ENCODE assay signal across 17 mouse cellular contexts in the genomic region with DNA sequence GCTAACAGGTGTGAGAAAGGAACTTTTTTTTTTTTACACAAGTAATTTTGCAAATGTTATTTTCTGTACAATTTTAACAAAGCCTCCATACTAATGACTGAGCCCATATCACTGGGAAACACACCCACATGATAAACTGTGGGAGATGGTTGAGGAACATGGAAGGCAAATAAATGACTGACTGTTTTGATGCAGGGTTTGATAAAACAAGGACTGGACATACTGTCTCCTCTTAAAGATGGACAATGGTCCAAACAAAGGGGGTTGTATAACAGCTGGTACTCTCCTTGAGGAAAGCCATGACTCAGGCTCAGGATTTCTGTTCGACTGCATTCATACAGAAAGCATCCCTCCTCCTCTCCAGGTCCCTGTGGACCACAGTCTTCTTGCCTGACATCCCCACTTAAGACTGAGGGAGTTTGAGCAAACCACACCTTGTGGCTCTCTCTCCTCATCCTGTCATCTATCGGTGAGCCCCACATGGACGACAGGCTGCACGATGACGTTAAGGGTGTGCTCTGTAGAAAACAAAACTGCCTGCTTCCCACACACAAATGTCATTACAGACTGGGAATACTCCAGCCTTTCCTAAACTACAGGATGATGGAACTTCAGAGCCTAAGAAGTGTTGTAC. TPM values are rescaled to one million over a fixed set of nuclear protein-coding genes. Genes with fewer than 3 reads are reported as not detected.
DNase-seq lines count a peak whose midpoint lies in the region; ATAC-seq and TF ChIP-seq lines count a peak whose summit lies in the region.
"Had no signal": no experiment of that assay in that cellular context is flagged by ENCODE, and none has a peak within 500 bp of the region (broad histone marks: within the 10 kb centered on the region; RNA-seq: fewer than 3 reads in every experiment).

No protein-coding gene starts in this region.

- no peaks in the 10 kb centered on the region for H3K9me3 ChIP-seq in heart, postnatal 0 days (replicated peaks; ENCODE audit: control insufficient read depth, low read length)
- H3K9me3 ChIP-seq: forebrain, embryonic 12.5 days; kidney, embryonic 15.5 days; stomach, embryonic 15.5 days had no signal

- TF ChIP-seq CTCF in layer of hippocampus, adult 2 months (conservative IDR thresholded peaks at IDR 0.05) = no peak
- TF ChIP-seq CTCF in heart, postnatal 0 days (IDR thresholded peaks at IDR 0.05; ENCODE audit: low read depth) = no peak

- no peaks in the 10 kb centered on the region for H3K36me3 ChIP-seq in heart, postnatal 0 days (replicated peaks; ENCODE audit: control insufficient read depth, insufficient read depth, low read length)
- H3K36me3 ChIP-seq: forebrain, embryonic 12.5 days; kidney, embryonic 15.5 days; stomach, embryonic 15.5 days had no signal

- no peaks in the 10 kb centered on the region for H3K27me3 ChIP-seq in heart, postnatal 0 days (ENCODE audit: control insufficient read depth, insufficient read depth, low read length)
- H3K27me3 ChIP-seq: forebrain, embryonic 12.5 days; kidney, embryonic 15.5 days; stomach, embryonic 15.5 days had no signal

- peak overlapping the region; percentile 83 for H3K27ac ChIP-seq in layer of hippocampus, adult 2 months
- peak overlapping the region; percentile 84 for H3K27ac ChIP-seq in heart, postnatal 0 days (ENCODE audit: low read depth)
- H3K27ac ChIP-seq: forebrain, embryonic 12.5 days; kidney, embryonic 15.5 days; macrophage; stomach, embryonic 15.5 days had no signal

- peak overlapping the region; percentile 14; the same call in 1 of the 2 replicates for H3K4me3 ChIP-seq in layer of hippocampus, adult 2 months
- H3K4me3 ChIP-seq in heart, postnatal 0 days (ENCODE audit: low read depth, low read length) = no peak overlapping the region
- H3K4me3 ChIP-seq: forebrain, embryonic 12.5 days; kidney, embryonic 15.5 days; stomach, embryonic 15.5 days had no signal

- intact Hi-C loops in heart, postnatal 25 days (cut with DNase I) = loop anchor here (5.0 kb wide), 1 partner anchor 50 kb away; a partner anchor contains a TSS

- DNase-seq in heart, adult 11 months = peak; percentile 95
- DNase-seq in heart, postnatal 25 days (ENCODE audit: low spot score) = no peak
- DNase-seq in layer of hippocampus, adult 2 months (ENCODE audit: low spot score in 2 of 2) = peak; percentile 33 to 46
- DNase-seq in layer of hippocampus, postnatal 10 days (ENCODE audit: low spot score in 2 of 2) = no peak
- DNase-seq in MN1 (ENCODE audit: low spot score) = peak; percentile 54
- DNase-seq in heart, postnatal 0 days (ENCODE audit: low spot score) = no peak
- DNase-seq in T-cell, adult 2 months (ENCODE audit: low spot score) = no peak
- DNase-seq in thymus, postnatal 0 days (ENCODE audit: low spot score) = no peak
- DNase-seq: cerebellum, postnatal 10 days; liver; lung, adult 2 months; right cerebral cortex, postnatal 14 days had no signal

- TF ChIP-seq EP300 in heart, postnatal 0 days (IDR thresholded peaks at IDR 0.05; ENCODE audit: low read depth) = no peak

- no peak overlapping the region for H3K4me2 ChIP-seq in heart, postnatal 0 days (ENCODE audit: low read depth, low read length)
- H3K4me2 ChIP-seq: forebrain, embryonic 12.5 days; kidney, embryonic 15.5 days; midbrain, embryonic 11.5 days; stomach, embryonic 15.5 days had no signal

- H3K4me1 ChIP-seq in heart, postnatal 0 days (ENCODE audit: control insufficient read depth, insufficient read depth) = peaks cover 56% of the 10 kb centered on the region

- ATAC-seq in heart, postnatal 0 days (ENCODE audit: insufficient read depth, low read depth) = peak; percentile 40; the same call in 1 of the 2 replicates

- 42% methylated on average over 5 of the region's 5 CpGs for WGBS in heart, postnatal 0 days

- no peak overlapping the region for H3K9ac ChIP-seq in heart, postnatal 0 days (replicated peaks; ENCODE audit: low read depth, low read length)
- H3K9ac ChIP-seq: forebrain, embryonic 12.5 days; kidney, embryonic 15.5 days; stomach, embryonic 15.5 days had no signal

RNA-seq across cellular contexts. Expression of a gene that starts 50.1 kb away (rescaled TPM):
- total RNA-seq in heart, postnatal 25 days (2021) = 100 to 1,000 TPM; 173 to 205 TPM
- 10 to 100 TPM; 27.0 to 27.2 TPM for total RNA-seq in layer of hippocampus, adult 2 months (2021)
- total RNA-seq in layer of hippocampus, postnatal 10 days (2021) = 10 to 100 TPM; 43.2 to 43.8 TPM
- total RNA-seq in heart, postnatal 0 days (2014; rRNA removed; ENCODE audit: low replicate concordance) = 186 and 215 TPM in 2 replicates
- 55.9 and 62.8 TPM in 2 replicates for polyA plus RNA-seq in heart, postnatal 0 days (2015; fragmentation: Nextera tagmentation; extraction: Ambion mirVana)
- 14.4 and 14.5 TPM in 2 replicates for polyA plus RNA-seq in thymus, postnatal 0 days (2015; fragmentation: Nextera tagmentation; extraction: Ambion mirVana)

Comparison
In these comparisons a context has a peak if more than half of its experiments do, and no peak if none do; other contexts are left out.
1. DNase-seq: peak in heart, adult 11 months (single experiment), layer of hippocampus, adult 2 months (2 of 2) and MN1 (single experiment); none in heart, postnatal 25 days (single experiment), layer of hippocampus, postnatal 10 days (0 of 2), heart, postnatal 0 days (single experiment), T-cell, adult 2 months (single experiment) and thymus, postnatal 0 days (single experiment).